Mouse (Mus musculus): Measurements from ENCODE around the gene AW146154. TPM values are rescaled to one million over a fixed set of nuclear protein-coding genes. Genes with fewer than 3 reads are reported as not detected.
"Not testable (repeated sequence)": the region's sequence is repeated elsewhere in the genome, so short reads cannot be mapped to it uniquely, and the experiment has no call there.

The AW146154 gene
- 13.8 and 16.3 TPM in 2 replicates for polyA plus RNA-seq (2014; fragmentation: Nextera tagmentation; extraction: Ambion mirVana)

DNA sequence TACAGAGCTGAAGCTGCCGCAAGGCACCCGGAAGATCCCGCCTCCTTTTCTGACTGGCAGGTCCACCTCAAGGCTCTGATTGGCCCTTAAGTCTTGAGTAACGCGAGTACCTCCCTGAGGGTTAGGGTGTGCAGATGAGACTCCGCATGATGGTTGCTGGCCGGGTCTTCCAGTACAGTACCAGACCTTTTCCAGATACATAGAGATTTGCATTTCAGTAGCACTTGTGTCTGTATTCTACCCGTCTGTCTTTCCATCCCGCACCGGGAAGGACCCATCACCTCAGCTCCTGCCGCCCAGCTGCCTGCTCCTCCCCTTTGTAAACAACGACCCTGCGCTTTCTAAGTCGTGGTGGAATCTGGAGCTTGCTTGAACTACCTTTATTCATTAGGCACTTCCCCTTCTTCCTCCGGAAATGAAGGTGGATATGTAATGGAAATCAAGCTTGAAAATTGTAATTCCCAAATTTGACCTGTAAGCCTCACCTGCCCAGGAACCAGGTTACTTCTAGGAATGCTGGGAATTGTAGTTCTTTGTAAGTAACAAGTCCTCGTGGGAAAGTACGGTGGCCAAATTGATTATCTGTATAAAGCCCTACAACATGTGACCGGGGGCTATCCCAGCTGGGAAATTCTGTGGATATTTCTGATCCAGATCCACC, at the start of gene AW146154, which contains the start of gene Gm20449:
Gene AW146154, minus strand, starts transcription at position 502 of the 661 bp plus-strand sequence.
Gene Gm20449, minus strand, starts transcription at position 29 of the 661 bp plus-strand sequence.
- peaks cover 2% of the 10 kb centered on the region; the same call in 1 of the 2 replicates for H3K9me3 ChIP-seq (ENCODE audit: control insufficient read depth, low read depth, low read length)
- H3K27me3 ChIP-seq (ENCODE audit: control insufficient read depth, insufficient read depth, low read length), result no peaks in the 10 kb centered on the region
- peak within 1 kb of the TSS; percentile 33; the same call in 1 of the 2 replicates for H3K9ac ChIP-seq (replicated peaks; ENCODE audit: low read depth, low read length)
- peak within 1 kb of the TSS; percentile 61; the same call in 1 of the 2 replicates for H3K27ac ChIP-seq (ENCODE audit: low read length)
- H3K36me3 ChIP-seq (ENCODE audit: control insufficient read depth, insufficient read depth, low read length), result no peaks in the 10 kb centered on the region
- WGBS, result 0% methylated on average over 18 of the region's 18 CpGs
- peak; percentile 97 for ATAC-seq (ENCODE audit: insufficient number of reproducible peaks, insufficient read depth, low FRiP score, low read depth)
- H3K4me2 ChIP-seq (replicated peaks; ENCODE audit: low read depth, low read length), result peak within 1 kb of the TSS; percentile 78
- H3K4me1 ChIP-seq (ENCODE audit: control insufficient read depth, insufficient read depth, low read length), result no peaks in the 10 kb centered on the region
- peak within 1 kb of the TSS; percentile 60 for H3K4me3 ChIP-seq (ENCODE audit: low read depth, low read length)

DNA sequence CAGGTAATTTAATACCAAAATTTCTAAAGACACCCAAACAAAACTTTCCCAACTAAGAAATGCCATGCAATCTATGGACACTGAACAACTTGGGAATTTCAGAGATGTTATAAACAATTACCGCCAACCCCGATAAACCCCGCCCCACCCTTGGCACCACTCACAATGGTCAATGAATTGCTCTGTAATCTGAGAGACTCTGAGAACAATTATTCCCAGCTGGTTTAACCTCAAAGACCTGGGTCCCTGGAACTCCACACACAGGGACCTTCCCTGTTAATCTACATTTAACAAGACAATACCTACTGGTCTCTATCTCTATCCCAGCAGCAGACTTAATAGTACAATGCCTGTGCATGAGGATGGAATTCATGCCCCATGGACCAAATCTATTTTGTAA, 13.0 kb upstream of the AW146154 start:
- no peaks in the 10 kb centered on the region for H3K9me3 ChIP-seq (ENCODE audit: control insufficient read depth, low read depth, low read length)
- H3K27me3 ChIP-seq (ENCODE audit: control insufficient read depth, insufficient read depth, low read length), result no peaks in the 10 kb centered on the region
- no peaks in the 10 kb centered on the region for H3K4me1 ChIP-seq (ENCODE audit: control insufficient read depth, insufficient read depth, low read length)
- no peak overlapping the region for H3K4me2 ChIP-seq (replicated peaks; ENCODE audit: low read depth, low read length)
- no peak for ATAC-seq (ENCODE audit: insufficient number of reproducible peaks, insufficient read depth, low FRiP score, low read depth)
- no peak overlapping the region for H3K4me3 ChIP-seq (ENCODE audit: low read depth, low read length)
- H3K27ac ChIP-seq (ENCODE audit: low read length), result no peak overlapping the region
- no peak overlapping the region for H3K9ac ChIP-seq (replicated peaks; ENCODE audit: low read depth, low read length)
- no peaks in the 10 kb centered on the region for H3K36me3 ChIP-seq (ENCODE audit: control insufficient read depth, insufficient read depth, low read length)
- 92% methylated on average over 3 of the region's 3 CpGs for WGBS

DNA sequence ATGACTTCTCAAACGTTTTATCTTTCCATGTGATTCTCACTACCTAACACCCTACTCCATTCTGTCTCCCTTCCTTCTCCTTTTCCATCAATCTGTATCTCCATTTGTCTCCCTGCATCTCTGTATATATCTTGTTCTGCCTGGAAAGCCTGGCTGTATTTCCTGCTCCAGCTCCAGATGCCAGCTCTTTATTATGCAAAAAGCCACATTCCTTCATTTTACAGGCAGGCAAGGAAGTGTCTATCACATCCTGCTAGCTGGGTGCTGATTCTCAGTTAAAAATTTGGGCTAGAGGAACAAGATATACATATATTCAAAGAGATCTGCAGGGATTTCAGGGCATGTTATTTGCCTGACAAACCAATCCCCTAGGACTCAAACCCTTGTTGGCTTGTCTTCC, 12.5 kb upstream of the AW146154 start:
- no peak for ATAC-seq (ENCODE audit: insufficient number of reproducible peaks, insufficient read depth, low FRiP score, low read depth)
- Histone ChIP-seq H3K9me3 (ENCODE audit: control insufficient read depth, low read depth, low read length) (no peaks in the 10 kb centered on the region), H3K9ac (replicated peaks; ENCODE audit: low read depth, low read length) (no peak overlapping the region), H3K36me3 (ENCODE audit: control insufficient read depth, insufficient read depth, low read length) (no peaks in the 10 kb centered on the region), H3K27ac (ENCODE audit: low read length) (no peak overlapping the region), H3K27me3 (ENCODE audit: control insufficient read depth, insufficient read depth, low read length) (no peaks in the 10 kb centered on the region), H3K4me1 (ENCODE audit: control insufficient read depth, insufficient read depth, low read length) (no peaks in the 10 kb centered on the region), H3K4me2 (replicated peaks; ENCODE audit: low read depth, low read length) (no peak overlapping the region), H3K4me3 (ENCODE audit: low read depth, low read length) (no peak overlapping the region)
- WGBS, result 13% methylated on average over 1 of the region's 1 CpGs

DNA sequence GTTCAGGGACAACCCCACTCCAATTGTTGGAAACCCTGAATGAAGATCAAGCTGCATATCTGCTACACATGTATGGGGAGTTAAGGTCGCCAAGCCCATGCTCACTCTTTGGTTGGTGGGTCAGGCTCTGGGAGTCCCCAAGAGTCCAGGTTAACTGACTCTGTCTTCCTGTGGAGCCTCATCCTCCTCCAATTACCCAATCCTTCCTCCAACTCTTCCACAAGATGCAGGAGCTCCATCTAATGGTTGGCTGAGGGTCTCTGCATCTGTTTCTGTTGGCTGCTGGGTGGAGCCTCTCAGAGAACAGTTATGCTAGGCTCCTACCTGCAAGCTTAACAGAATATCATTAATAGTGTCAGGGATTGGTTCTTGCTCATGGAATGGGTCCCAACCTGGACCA, 2.7 kb upstream of the AW146154 start:
- Histone ChIP-seq H3K36me3 (ENCODE audit: control insufficient read depth, insufficient read depth, low read length) (no peaks in the 10 kb centered on the region), H3K4me3 (ENCODE audit: low read depth, low read length) (no peak overlapping the region), H3K9ac (replicated peaks; ENCODE audit: low read depth, low read length) (no peak overlapping the region), H3K4me1 (ENCODE audit: control insufficient read depth, insufficient read depth, low read length) (no peaks in the 10 kb centered on the region), H3K4me2 (replicated peaks; ENCODE audit: low read depth, low read length) (no peak overlapping the region), H3K9me3 (ENCODE audit: control insufficient read depth, low read depth, low read length) (no peaks in the 10 kb centered on the region), H3K27me3 (ENCODE audit: control insufficient read depth, insufficient read depth, low read length) (no peaks in the 10 kb centered on the region), H3K27ac (ENCODE audit: low read length) (no peak overlapping the region)
- ATAC-seq (ENCODE audit: insufficient number of reproducible peaks, insufficient read depth, low FRiP score, low read depth), result no peak
- WGBS, result 52% methylated on average over 1 of the region's 1 CpGs

DNA sequence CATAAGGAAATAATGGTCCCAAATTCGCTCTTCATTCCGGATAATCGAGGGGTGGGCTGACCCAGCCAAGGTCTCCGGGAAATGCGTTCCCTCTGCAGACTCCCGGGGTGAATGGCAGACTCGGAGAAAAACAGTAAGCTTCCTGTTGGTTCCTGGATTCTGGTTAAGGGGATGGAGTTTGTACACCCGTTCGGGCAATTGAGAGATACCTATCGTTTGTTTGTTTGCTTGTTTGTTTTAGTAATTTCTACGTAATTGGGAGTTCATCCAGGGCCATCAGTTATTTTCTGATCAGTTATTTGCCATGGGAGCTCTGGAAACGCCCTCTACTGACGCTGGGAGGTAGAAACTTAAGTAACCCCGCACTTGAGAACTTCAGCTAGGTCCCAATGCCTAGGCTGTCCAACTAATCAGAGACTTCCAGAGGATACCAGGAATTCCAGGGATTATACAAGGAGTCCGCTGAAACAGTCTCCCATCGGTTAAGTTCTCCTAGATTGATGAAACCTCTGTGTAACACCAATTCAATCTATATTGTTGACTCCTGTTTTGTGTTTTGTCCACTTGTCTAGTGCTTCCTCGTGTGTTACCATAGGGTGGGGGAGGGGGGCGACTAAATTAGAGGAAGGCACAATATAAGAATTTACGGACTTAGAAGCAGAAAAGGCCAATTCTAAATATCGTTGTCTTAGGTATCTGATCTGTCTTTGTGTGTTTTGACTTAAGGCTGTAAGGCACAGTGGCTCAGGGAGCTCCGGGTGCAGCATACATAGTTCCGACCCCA, 653 bp upstream of the AW146154 start:
- H3K27me3 ChIP-seq (ENCODE audit: control insufficient read depth, insufficient read depth, low read length), result no peaks in the 10 kb centered on the region
- 16% methylated on average over 22 of the region's 22 CpGs for WGBS
- H3K4me1 ChIP-seq (ENCODE audit: control insufficient read depth, insufficient read depth, low read length), result no peaks in the 10 kb centered on the region
- H3K27ac ChIP-seq (ENCODE audit: low read length), result no peak overlapping the region
- no peak for ATAC-seq (ENCODE audit: insufficient number of reproducible peaks, insufficient read depth, low FRiP score, low read depth)
- H3K4me2 ChIP-seq (replicated peaks; ENCODE audit: low read depth, low read length), result peak overlapping the region; percentile 78
- H3K9ac ChIP-seq (replicated peaks; ENCODE audit: low read depth, low read length), result peak overlapping the region; percentile 21; the same call in 1 of the 2 replicates
- H3K9me3 ChIP-seq (ENCODE audit: control insufficient read depth, low read depth, low read length), result no peaks in the 10 kb centered on the region
- peak overlapping the region; percentile 60 for H3K4me3 ChIP-seq (ENCODE audit: low read depth, low read length)
- no peaks in the 10 kb centered on the region for H3K36me3 ChIP-seq (ENCODE audit: control insufficient read depth, insufficient read depth, low read length)

DNA sequence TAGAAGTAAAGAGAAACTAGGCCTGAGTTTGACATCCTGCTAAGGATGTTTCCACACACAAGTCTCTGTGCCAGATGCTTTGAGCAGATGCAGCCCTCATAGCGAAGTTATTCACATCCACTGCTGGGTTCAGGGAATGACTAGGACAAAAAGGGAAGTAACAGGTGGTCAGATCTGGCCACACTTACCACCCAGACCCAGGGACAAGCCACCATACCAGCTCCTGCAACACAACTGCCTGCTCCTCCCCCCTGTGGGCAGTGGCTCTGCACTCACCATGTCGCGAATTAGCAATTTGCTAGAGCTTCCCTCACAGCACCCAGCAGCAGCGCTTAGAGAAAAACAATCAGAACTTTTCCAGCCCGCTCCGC, 687 bp downstream of the AW146154 start:
- H3K4me3 ChIP-seq (ENCODE audit: low read depth, low read length), result peak overlapping the region; percentile 60
- H3K27ac ChIP-seq (ENCODE audit: low read length), result peak overlapping the region; percentile 61; the same call in 1 of the 2 replicates
- H3K36me3 ChIP-seq (ENCODE audit: control insufficient read depth, insufficient read depth, low read length); H3K4me1 ChIP-seq (ENCODE audit: control insufficient read depth, insufficient read depth, low read length); ATAC-seq (ENCODE audit: insufficient number of reproducible peaks, insufficient read depth, low FRiP score, low read depth); H3K27me3 ChIP-seq (ENCODE audit: control insufficient read depth, insufficient read depth, low read length); H3K9me3 ChIP-seq (ENCODE audit: control insufficient read depth, low read depth, low read length): not testable (repeated sequence)
- peak overlapping the region; percentile 33; the same call in 1 of the 2 replicates for H3K9ac ChIP-seq (replicated peaks; ENCODE audit: low read depth, low read length)
- H3K4me2 ChIP-seq (replicated peaks; ENCODE audit: low read depth, low read length), result peak overlapping the region; percentile 78
- WGBS, result 0% methylated on average over 6 of the region's 6 CpGs

DNA sequence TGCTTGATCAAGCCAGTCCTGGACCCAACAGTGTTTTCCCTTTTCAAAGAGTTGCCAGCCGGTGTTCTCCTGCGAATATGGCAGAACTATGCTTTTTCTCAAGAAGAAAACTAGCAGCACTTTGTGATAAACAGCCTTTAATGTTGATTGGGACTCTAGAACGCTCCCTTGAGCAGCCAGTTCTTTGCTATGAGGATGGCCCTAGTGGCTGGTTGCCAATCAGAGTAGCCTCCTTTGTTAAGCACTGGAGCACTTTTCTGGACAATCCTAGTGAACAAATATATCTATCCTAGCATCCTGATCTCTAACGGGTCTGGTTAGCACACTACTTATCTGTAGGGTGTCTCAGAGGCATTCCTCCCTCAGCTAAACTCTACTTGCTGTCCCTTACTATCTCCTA, 1.2 kb downstream of the AW146154 start:
- H3K27me3 ChIP-seq (ENCODE audit: control insufficient read depth, insufficient read depth, low read length); H3K4me1 ChIP-seq (ENCODE audit: control insufficient read depth, insufficient read depth, low read length); H3K9ac ChIP-seq (replicated peaks; ENCODE audit: low read depth, low read length); ATAC-seq (ENCODE audit: insufficient number of reproducible peaks, insufficient read depth, low FRiP score, low read depth); H3K9me3 ChIP-seq (ENCODE audit: control insufficient read depth, low read depth, low read length); H3K36me3 ChIP-seq (ENCODE audit: control insufficient read depth, insufficient read depth, low read length); H3K27ac ChIP-seq (ENCODE audit: low read length): not testable (repeated sequence)
- H3K4me3 ChIP-seq (ENCODE audit: low read depth, low read length), result peak overlapping the region; percentile 60
- 49% methylated on average over 2 of the region's 4 CpGs for WGBS
- peak overlapping the region; percentile 78 for H3K4me2 ChIP-seq (replicated peaks; ENCODE audit: low read depth, low read length)

DNA sequence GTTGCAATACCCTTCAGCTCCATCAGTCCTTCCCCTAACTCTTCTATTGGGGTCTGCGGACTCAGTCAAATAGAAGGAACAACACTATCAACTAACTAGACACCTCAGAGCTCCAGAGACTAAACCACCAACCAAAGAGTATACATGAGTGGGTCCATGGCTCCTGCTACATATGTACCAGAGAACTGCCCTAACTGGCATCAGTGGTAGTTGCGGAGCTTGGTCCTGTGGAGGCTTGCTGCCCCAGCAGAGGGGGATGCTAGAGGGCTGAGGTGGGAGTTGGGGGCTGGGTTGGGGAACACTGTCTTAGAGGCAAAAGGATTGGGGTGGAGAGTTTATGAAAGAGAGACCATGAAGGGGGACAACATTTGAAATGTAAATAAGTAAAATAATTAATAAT, 1.8 kb downstream of the AW146154 start:
- Histone ChIP-seq H3K9ac (replicated peaks; ENCODE audit: low read depth, low read length) (no peak overlapping the region), H3K9me3 (ENCODE audit: control insufficient read depth, low read depth, low read length) (peaks cover 5% of the 10 kb centered on the region; the same call in 1 of the 2 replicates), H3K4me3 (ENCODE audit: low read depth, low read length) (no peak overlapping the region), H3K27me3 (ENCODE audit: control insufficient read depth, insufficient read depth, low read length) (no peaks in the 10 kb centered on the region), H3K4me1 (ENCODE audit: control insufficient read depth, insufficient read depth, low read length) (no peaks in the 10 kb centered on the region), H3K27ac (ENCODE audit: low read length) (no peak overlapping the region), H3K36me3 (ENCODE audit: control insufficient read depth, insufficient read depth, low read length) (no peaks in the 10 kb centered on the region), H3K4me2 (replicated peaks; ENCODE audit: low read depth, low read length) (no peak overlapping the region)
- no peak for ATAC-seq (ENCODE audit: insufficient number of reproducible peaks, insufficient read depth, low FRiP score, low read depth)
- WGBS, result 98% methylated on average over 2 of the region's 2 CpGs
